Mouse (Mus musculus): ENCODE measurements around the gene Spred1.

Spred1 gene

GRCm38 (mm10) chr2:117121212-117121983 lies at the start of gene Spred1:
Spred1 (plus strand) TSS chr2:117121374.
- DNase-seq (ENCODE audit: low spot score in 2 of 2), result no peak

- DNase-seq (ENCODE audit: low spot score in 2 of 2), result no peak
Observed at GRCm38 (mm10) chr2:117071596-117071995, 49.6 kb upstream of the Spred1 start.

GRCm38 (mm10) chr2:117078711-117079110 lies 42.5 kb upstream of the Spred1 start:
- no peak for DNase-seq (ENCODE audit: low spot score in 2 of 2)

GRCm38 (mm10) chr2:117079621-117080020 lies 41.6 kb upstream of the Spred1 start:
- no peak for DNase-seq (ENCODE audit: low spot score in 2 of 2)

GRCm38 (mm10) chr2:117086002-117086765 lies 35.0 kb upstream of the Spred1 start:
- no peak for DNase-seq (ENCODE audit: low spot score in 2 of 2)

- DNase-seq (ENCODE audit: low spot score in 2 of 2), result no peak
Observed at GRCm38 (mm10) chr2:117086766-117087457, 34.3 kb upstream of the Spred1 start.

- no peak for DNase-seq (ENCODE audit: low spot score in 2 of 2)
Observed at GRCm38 (mm10) chr2:117087458-117087820, 33.7 kb upstream of the Spred1 start.

GRCm38 (mm10) chr2:117089482-117089881 lies 31.7 kb upstream of the Spred1 start:
- DNase-seq (ENCODE audit: low spot score in 2 of 2), result no peak

GRCm38 (mm10) chr2:117090061-117090460 lies 31.1 kb upstream of the Spred1 start:
- DNase-seq (ENCODE audit: low spot score in 2 of 2), result no peak

- DNase-seq (ENCODE audit: low spot score in 2 of 2), result no peak
Observed at GRCm38 (mm10) chr2:117092946-117093401, 28.2 kb upstream of the Spred1 start.

GRCm38 (mm10) chr2:117095491-117095890 lies 25.7 kb upstream of the Spred1 start:
- peak in 1 of 2 experiments; percentile 27 for DNase-seq (ENCODE audit: low spot score in 2 of 2)

- no peak for DNase-seq (ENCODE audit: low spot score in 2 of 2)
Observed at GRCm38 (mm10) chr2:117097305-117097704, 23.9 kb upstream of the Spred1 start.

- no peak for DNase-seq (ENCODE audit: low spot score in 2 of 2)
Observed at GRCm38 (mm10) chr2:117099316-117099715, 21.9 kb upstream of the Spred1 start.

- DNase-seq (ENCODE audit: low spot score in 2 of 2), result no peak
Observed at GRCm38 (mm10) chr2:117103461-117103860, 17.7 kb upstream of the Spred1 start.

GRCm38 (mm10) chr2:117105407-117105806 lies 15.8 kb upstream of the Spred1 start:
- DNase-seq (ENCODE audit: low spot score in 2 of 2), result no peak

- DNase-seq (ENCODE audit: low spot score in 2 of 2), result no peak
Observed at GRCm38 (mm10) chr2:117108059-117108458, 13.1 kb upstream of the Spred1 start.

GRCm38 (mm10) chr2:117109296-117109695 lies 11.9 kb upstream of the Spred1 start:
- no peak for DNase-seq (ENCODE audit: low spot score in 2 of 2)

GRCm38 (mm10) chr2:117110355-117110866 lies 10.8 kb upstream of the Spred1 start:
- no peak for DNase-seq (ENCODE audit: low spot score in 2 of 2)

GRCm38 (mm10) chr2:117113262-117113661 lies 7.9 kb upstream of the Spred1 start:
- no peak for DNase-seq (ENCODE audit: low spot score in 2 of 2)

- DNase-seq (ENCODE audit: low spot score in 2 of 2), result no peak
Observed at GRCm38 (mm10) chr2:117113762-117114161, 7.4 kb upstream of the Spred1 start.

GRCm38 (mm10) chr2:117118516-117118915 lies 2.7 kb upstream of the Spred1 start:
- DNase-seq (ENCODE audit: low spot score in 2 of 2), result no peak

Data from left cerebral cortex, adult 9 months (tissue).